Mouse (Mus musculus) cortical plate, adult 2 months (tissue): Measurements from ENCODE around the gene Cttnbp2.

Experiments used
- CTCF ChIP-seq: fragments of 200-500 bp; IDR thresholded peaks from 2 replicates; pipeline ENCODE4 v1.5.1; 2011; ENCODE audit warnings: mild to moderate bottlenecking, control low read depth, low read length; ENCODE audit not compliant: insufficient read depth; ENCODE audit errors: extremely low read depth
- POLR2A ChIP-seq: fragments of 200-500 bp; IDR thresholded peaks from 2 replicates; pipeline ENCODE4 v1.6.1; 2011; ENCODE audit warnings: mild to moderate bottlenecking, low read length, control low read depth; ENCODE audit not compliant: insufficient read depth; ENCODE audit errors: extremely low read depth

DNA sequence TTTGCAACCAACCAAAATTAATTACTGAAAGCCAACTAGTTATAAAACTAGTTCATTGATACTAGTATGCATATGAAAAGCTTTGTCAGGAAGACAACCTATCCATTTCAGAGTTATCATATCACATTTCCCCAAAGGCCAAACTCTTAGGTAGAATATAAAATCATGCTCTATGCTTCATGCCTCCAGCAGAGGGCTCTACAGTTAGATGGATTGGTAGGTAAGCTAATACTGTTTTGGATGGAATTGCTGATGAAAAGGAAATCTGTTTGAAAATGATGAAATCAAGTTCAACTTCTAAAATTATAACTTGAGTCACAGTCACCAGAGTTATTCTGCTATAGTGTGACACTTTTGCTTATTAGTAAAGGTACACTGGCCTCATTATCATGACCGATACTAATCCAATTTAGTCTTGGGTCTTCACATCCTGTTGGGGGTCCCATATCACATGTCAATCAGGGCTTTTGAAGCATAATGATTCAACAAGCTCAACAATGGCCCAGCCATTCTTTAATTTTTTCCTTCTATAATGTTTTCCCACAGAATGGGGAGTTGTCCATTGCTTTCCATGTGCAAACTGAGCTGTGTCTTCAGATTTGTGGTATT is 113.5 kb downstream of the Cttnbp2 start:
- TF ChIP-seq CTCF (no peak), POLR2A (no peak)
